Mouse (Mus musculus) R1 (cell line): ENCODE results near the gene Oit1.
A peak's percentile ranks its signal among the peaks of the same experiment; 100 is the strongest.

Experiments used
- DNase-seq: peaks from one replicate; pipeline ENCODE4 v3.0.0-alpha.2; 2018; ENCODE audit warnings: low read depth, low spot score

Gene Oit1

DNA sequence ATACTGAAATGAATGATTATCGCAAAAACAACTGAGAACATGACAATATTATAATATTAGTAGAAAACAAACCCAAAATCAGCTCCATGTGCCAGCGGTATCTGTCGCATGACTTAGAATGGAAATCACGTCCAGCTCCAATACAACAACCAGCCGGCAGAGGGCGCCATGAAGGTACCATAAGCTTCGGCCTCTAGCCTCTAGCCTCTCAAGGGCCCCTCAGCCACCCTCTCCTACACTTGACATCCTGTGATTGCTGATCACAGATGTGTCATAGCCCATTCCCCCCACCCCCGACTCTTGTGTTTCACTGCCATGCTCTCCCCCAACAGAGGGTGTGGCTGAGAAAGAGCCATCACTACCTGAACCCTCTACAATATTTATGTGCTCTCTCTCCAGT lies 78.3 kb downstream of the Oit1 start:
- DNase-seq, result peak; percentile 80
